Mouse (Mus musculus): Measurements from ENCODE around the gene Mindy1. TPM values are rescaled to one million over a fixed set of nuclear protein-coding genes. Genes with fewer than 3 reads are reported as not detected.
A peak's percentile ranks its signal among the peaks of the same experiment; 100 is the strongest.

The Mindy1 gene
- polyA plus RNA-seq, 1 experiment, result 95.2 TPM

- no peak for DNase-seq
- TF ChIP-seq POLR2A (IDR thresholded peaks at IDR 0.05; ENCODE audit: borderline replicate concordance, extremely low read depth, low read depth, low read length) (no peak), CTCF (IDR thresholded peaks at IDR 0.05; ENCODE audit: insufficient read depth, low read length) (no peak)
- 86% methylated on average over 3 of the region's 3 CpGs for WGBS
- Histone ChIP-seq H3K4me3 (replicated peaks; ENCODE audit: extremely low read depth, low read depth, low read length) (no peak overlapping the region), H3K4me1 (ENCODE audit: control insufficient read depth, insufficient read depth, low read length) (peaks cover 3% of the 10 kb centered on the region; the same call in 1 of the 2 replicates)
Measured at GRCm38 (mm10) chr3:95287541-95287940, 6.4 kb downstream of the Mindy1 start.

- TF ChIP-seq CTCF (IDR thresholded peaks at IDR 0.05; ENCODE audit: insufficient read depth, low read length) (no peak), POLR2A (IDR thresholded peaks at IDR 0.05; ENCODE audit: borderline replicate concordance, extremely low read depth, low read depth, low read length) (no peak)
- 92% methylated on average over 4 of the region's 4 CpGs for WGBS
- H3K4me1 ChIP-seq (ENCODE audit: control insufficient read depth, insufficient read depth, low read length), result no peaks in the 10 kb centered on the region
Measured at GRCm38 (mm10) chr3:95289419-95289818, 8.3 kb downstream of the Mindy1 start.

GRCm38 (mm10) chr3:95290156-95290555 is 9.0 kb downstream of the Mindy1 start:
- no peak for TF ChIP-seq POLR2A (IDR thresholded peaks at IDR 0.05; ENCODE audit: borderline replicate concordance, extremely low read depth, low read depth, low read length)
- TF ChIP-seq CTCF (IDR thresholded peaks at IDR 0.05; ENCODE audit: insufficient read depth, low read length), result no peak
- no peak for DNase-seq
- WGBS, result 57% methylated on average over 6 of the region's 6 CpGs
- Histone ChIP-seq H3K4me1 (ENCODE audit: control insufficient read depth, insufficient read depth, low read length) (no peaks in the 10 kb centered on the region), H3K4me3 (replicated peaks; ENCODE audit: extremely low read depth, low read depth, low read length) (no peak overlapping the region)

More at GRCm38 (mm10) chr3:95289419-95289818, 8.3 kb downstream of the Mindy1 start:
- no peak for DNase-seq
- H3K4me3 ChIP-seq (replicated peaks; ENCODE audit: extremely low read depth, low read depth, low read length), result no peak overlapping the region

- WGBS, result 72% methylated on average over 4 of the region's 4 CpGs
- Histone ChIP-seq H3K4me1 (ENCODE audit: control insufficient read depth, insufficient read depth, low read length) (peaks cover 4% of the 10 kb centered on the region), H3K4me3 (replicated peaks; ENCODE audit: extremely low read depth, low read depth, low read length) (no peak overlapping the region)
- TF ChIP-seq CTCF (IDR thresholded peaks at IDR 0.05; ENCODE audit: insufficient read depth, low read length), result no peak
- no peak for TF ChIP-seq POLR2A (IDR thresholded peaks at IDR 0.05; ENCODE audit: borderline replicate concordance, extremely low read depth, low read depth, low read length)
- no peak for DNase-seq
Measured at GRCm38 (mm10) chr3:95291041-95291440, 9.9 kb downstream of the Mindy1 start.

GRCm38 (mm10) chr3:95292899-95293298 is 11.8 kb downstream of the Mindy1 start:
- Histone ChIP-seq H3K4me3 (replicated peaks; ENCODE audit: extremely low read depth, low read depth, low read length) (no peak overlapping the region), H3K4me1 (ENCODE audit: control insufficient read depth, insufficient read depth, low read length) (peaks cover 12% of the 10 kb centered on the region)
- WGBS, result 90% methylated on average over 2 of the region's 2 CpGs
- TF ChIP-seq POLR2A (IDR thresholded peaks at IDR 0.05; ENCODE audit: borderline replicate concordance, extremely low read depth, low read depth, low read length) (no peak), CTCF (IDR thresholded peaks at IDR 0.05; ENCODE audit: insufficient read depth, low read length) (no peak)
- DNase-seq, result no peak

- WGBS, result 28% methylated on average over 11 of the region's 11 CpGs
- DNase-seq, result no peak
- TF ChIP-seq CTCF (IDR thresholded peaks at IDR 0.05; ENCODE audit: insufficient read depth, low read length), result no peak
- TF ChIP-seq POLR2A (IDR thresholded peaks at IDR 0.05; ENCODE audit: borderline replicate concordance, extremely low read depth, low read depth, low read length), result no peak
- Histone ChIP-seq H3K4me3 (replicated peaks; ENCODE audit: extremely low read depth, low read depth, low read length) (no peak overlapping the region), H3K4me1 (ENCODE audit: control insufficient read depth, insufficient read depth, low read length) (peaks cover 14% of the 10 kb centered on the region)
Measured at GRCm38 (mm10) chr3:95293537-95293936, 12.4 kb downstream of the Mindy1 start.

- Histone ChIP-seq H3K4me3 (replicated peaks; ENCODE audit: extremely low read depth, low read depth, low read length) (no peak overlapping the region), H3K4me1 (ENCODE audit: control insufficient read depth, insufficient read depth, low read length) (peaks cover 14% of the 10 kb centered on the region)
- 84% methylated on average over 7 of the region's 7 CpGs for WGBS
- DNase-seq, result no peak
- no peak for TF ChIP-seq POLR2A (IDR thresholded peaks at IDR 0.05; ENCODE audit: borderline replicate concordance, extremely low read depth, low read depth, low read length)
- no peak for TF ChIP-seq CTCF (IDR thresholded peaks at IDR 0.05; ENCODE audit: insufficient read depth, low read length)
Measured at GRCm38 (mm10) chr3:95294316-95294715, 13.2 kb downstream of the Mindy1 start.

GRCm38 (mm10) chr3:95294718-95295117 is 13.6 kb downstream of the Mindy1 start:
- no peak for DNase-seq
- WGBS, result 75% methylated on average over 5 of the region's 5 CpGs
- peaks cover 14% of the 10 kb centered on the region for H3K4me1 ChIP-seq (ENCODE audit: control insufficient read depth, insufficient read depth, low read length)
- no peak for TF ChIP-seq CTCF (IDR thresholded peaks at IDR 0.05; ENCODE audit: insufficient read depth, low read length)
- no peak for TF ChIP-seq POLR2A (IDR thresholded peaks at IDR 0.05; ENCODE audit: borderline replicate concordance, extremely low read depth, low read depth, low read length)
- no peak overlapping the region for H3K4me3 ChIP-seq (replicated peaks; ENCODE audit: extremely low read depth, low read depth, low read length)

GRCm38 (mm10) chr3:95295321-95296102 is 14.4 kb downstream of the Mindy1 start:
- Histone ChIP-seq H3K4me1 (ENCODE audit: control insufficient read depth, insufficient read depth, low read length) (peaks cover 14% of the 10 kb centered on the region), H3K4me3 (replicated peaks; ENCODE audit: extremely low read depth, low read depth, low read length) (no peak overlapping the region)
- WGBS, result 73% methylated on average over 11 of the region's 11 CpGs
- TF ChIP-seq POLR2A (IDR thresholded peaks at IDR 0.05; ENCODE audit: borderline replicate concordance, extremely low read depth, low read depth, low read length), result no peak
- TF ChIP-seq CTCF (IDR thresholded peaks at IDR 0.05; ENCODE audit: insufficient read depth, low read length), result no peak
- DNase-seq, result no peak

- H3K4me3 ChIP-seq (replicated peaks; ENCODE audit: extremely low read depth, low read depth, low read length), result no peak overlapping the region
- DNase-seq, result no peak
- TF ChIP-seq POLR2A (IDR thresholded peaks at IDR 0.05; ENCODE audit: borderline replicate concordance, extremely low read depth, low read depth, low read length), result no peak
- TF ChIP-seq CTCF (IDR thresholded peaks at IDR 0.05; ENCODE audit: insufficient read depth, low read length), result peak; percentile 71
- 5% methylated on average over 5 of the region's 5 CpGs for WGBS
- H3K4me1 ChIP-seq (ENCODE audit: control insufficient read depth, insufficient read depth, low read length), result peaks cover 14% of the 10 kb centered on the region
Measured at GRCm38 (mm10) chr3:95296103-95296469, 14.9 kb downstream of the Mindy1 start.

Data from lung, adult 2 months (tissue).